Mouse (Mus musculus) G1E (cell line): ENCODE measurements around the gene 2300003K06Rik.
"Not testable (repeated sequence)": the region's sequence is repeated elsewhere in the genome, so short reads cannot be mapped to it uniquely, and the experiment has no call there.

Experiments used
- CTCF ChIP-seq: IDR thresholded peaks from 2 replicates; pipeline ENCODE4 v1.5.1; 2012; ENCODE audit warnings: low read depth, low read length, inconsistent platforms, mixed read lengths
- GATA1 ChIP-seq: IDR thresholded peaks from 2 replicates; pipeline ENCODE4 v1.6.1; 2012; ENCODE audit warnings: borderline replicate concordance, low read length, inconsistent platforms, mixed read lengths
- TAL1 ChIP-seq: conservative IDR thresholded peaks from 2 replicates; pipeline ENCODE4 v1.6.1; 2012; ENCODE audit warnings: low read depth, low read length, inconsistent platforms, mixed read lengths

DNA sequence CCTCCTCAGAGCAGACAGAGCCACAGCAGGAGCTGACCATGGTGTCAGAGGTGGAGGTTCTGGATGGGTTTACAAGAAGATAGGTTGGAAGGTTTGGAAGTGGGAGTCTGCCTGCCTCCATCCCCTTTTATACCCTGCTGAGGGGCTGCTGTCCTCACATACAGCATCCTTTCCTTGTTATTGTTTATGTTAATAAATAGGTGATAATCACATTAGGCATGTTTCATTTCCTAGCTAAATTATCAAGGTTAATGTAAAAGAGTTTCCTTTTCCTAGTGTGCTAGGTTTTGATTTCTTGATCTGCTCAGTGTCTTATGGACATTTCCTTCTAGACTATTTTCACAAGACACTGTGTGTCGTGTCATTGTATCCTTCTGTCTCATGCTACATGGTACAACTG is 33.5 kb downstream of the 2300003K06Rik start, which contains the start of gene Gm11554:
- TF ChIP-seq CTCF, TAL1, GATA1: not testable (repeated sequence)
